Mouse (Mus musculus) left cerebral cortex, adult 8-10 months (tissue): ENCODE measurements around the gene Gm14226. TPM values are rescaled to one million over a fixed set of nuclear protein-coding genes. Genes with fewer than 3 reads are reported as not detected.
"Not testable (repeated sequence)": the region's sequence is repeated elsewhere in the genome, so short reads cannot be mapped to it uniquely, and the experiment has no call there.

Experiments used
- DNase-seq, 2 experiments: peaks; one replicate each; pipeline ENCODE4 v3.0.0; 2022; ENCODE audit warnings: low spot score in 2 of 2
- total RNA-seq, 4 experiments: library from RNA; stranded (reverse); gene quantifications; 2 replicates each; pipeline ENCODE4 v1.2.4; 2022

Gm14226 gene
- total RNA-seq, 4 experiments from 2014 or later, result 0.14 to 0.28 (median 0.22) TPM

DNA sequence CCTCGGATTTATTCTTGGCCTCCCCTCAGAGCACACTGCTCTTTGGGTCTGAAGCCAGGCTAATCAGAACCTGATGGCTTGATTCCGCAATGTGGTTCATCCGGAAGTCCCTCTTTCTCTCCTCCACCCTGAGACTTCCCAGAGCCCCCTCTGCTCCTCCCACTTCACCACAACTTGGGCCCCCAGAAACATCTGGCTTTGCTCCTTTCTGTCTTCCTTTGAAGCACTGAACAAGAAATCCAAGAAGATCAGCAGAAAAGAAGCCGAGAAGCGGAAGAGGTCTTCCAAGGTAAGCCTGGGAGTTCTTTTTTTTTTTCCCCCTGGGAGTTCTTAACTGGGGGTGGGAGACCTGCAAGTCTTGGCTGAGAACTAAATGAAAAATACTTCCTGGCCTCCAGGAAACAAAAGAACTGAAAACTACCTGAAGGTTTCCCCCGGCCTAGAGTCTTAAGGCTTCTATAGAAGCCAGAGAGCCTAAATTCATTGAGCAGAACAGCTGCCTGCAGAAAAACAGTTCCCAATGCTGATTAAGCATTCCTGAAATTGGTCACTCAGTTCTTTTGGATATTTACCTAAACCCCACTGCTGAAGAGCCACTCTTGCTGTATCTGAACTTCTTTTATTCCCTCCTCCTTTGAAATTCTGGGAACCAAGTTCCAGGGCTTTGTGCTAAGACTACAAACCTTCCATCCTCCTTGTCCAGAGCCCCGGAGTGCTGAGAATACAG lies 29.5 kb downstream of the Gm14226 start:
- DNase-seq, result no peak

DNA sequence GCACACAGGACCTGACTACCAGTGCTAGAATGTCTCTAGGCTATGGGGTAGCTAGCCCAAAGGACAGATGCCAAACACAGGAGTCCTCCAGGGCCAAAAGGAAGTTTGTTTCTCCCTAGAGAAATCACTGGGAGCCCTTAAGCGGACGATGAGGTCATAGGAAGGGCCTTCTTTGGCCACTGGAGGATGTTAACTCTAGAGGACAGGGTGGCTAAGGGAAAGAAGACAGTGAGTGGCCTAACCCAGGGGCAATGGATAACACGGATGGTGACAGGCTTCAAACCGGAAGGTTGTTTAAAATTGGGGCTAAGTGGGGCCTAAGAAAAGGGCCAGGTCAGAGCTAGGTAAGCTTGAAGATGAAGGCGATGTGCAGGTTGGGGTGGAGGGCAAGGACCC lies 32.0 kb downstream of the Gm14226 start:
- peak in 1 of 2 experiments; percentile 14 for DNase-seq

DNA sequence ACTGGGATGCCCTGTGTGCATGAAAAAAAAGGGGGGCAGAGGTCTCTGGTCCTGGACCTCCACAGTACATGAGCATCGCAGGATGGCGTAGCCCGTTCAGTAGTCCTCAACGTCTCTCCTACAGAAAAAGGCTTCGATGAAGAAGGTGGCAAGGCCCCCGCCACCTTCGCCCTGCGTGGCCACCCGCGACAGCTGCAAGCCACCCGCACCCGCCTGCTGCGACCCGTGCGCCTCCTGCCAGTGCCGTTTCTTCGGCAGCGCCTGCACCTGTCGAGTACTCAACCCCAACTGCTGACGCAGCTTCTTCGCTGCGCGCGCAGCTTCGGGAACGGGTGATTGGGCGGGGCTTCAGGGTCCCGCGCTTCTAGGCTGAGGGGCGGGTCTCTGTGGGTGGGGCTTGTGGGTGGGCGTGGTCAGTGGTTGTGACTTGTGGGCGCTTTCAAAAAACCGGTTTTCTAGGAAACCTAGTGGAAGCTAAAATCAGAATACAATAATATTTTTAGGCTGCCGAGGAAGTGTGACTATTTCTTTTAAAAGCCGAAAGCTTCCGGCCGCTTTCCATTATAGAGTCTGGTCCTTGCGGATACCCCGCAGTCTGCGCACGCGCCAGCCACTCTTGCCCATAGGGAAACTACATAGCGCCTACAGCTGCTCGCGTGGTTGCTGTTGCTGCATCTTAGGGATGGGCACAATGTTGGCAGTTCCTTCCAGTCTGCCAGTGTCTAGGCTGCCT lies 32.6 kb downstream of the Gm14226 start:
- DNase-seq, result peak; percentile 89

GRCm38 (mm10) chr2:155051622-155052351 lies 33.7 kb downstream of the Gm14226 start:
- DNase-seq, result no peak

GRCm38 (mm10) chr2:155052681-155053080 lies 34.6 kb downstream of the Gm14226 start:
- no peak for DNase-seq

DNA sequence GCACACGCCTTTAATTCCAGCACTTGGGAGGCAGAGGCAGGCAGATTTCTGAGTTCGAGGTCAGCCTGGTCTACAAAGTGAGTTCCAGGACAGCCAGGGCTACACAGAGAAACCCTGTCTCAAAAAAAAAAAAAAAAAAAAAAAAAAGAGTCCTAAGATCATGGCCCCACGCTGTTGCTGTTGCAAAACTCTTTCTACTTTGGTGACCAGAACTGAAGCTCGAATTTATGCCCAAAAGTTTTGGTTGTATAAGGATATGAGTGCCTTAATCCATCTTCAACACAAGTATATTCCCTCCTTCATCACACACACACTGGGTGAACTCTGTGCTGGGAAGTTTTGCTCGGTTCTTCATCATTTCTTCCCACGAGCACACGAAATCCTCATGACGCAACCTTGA lies 35.4 kb downstream of the Gm14226 start:
- DNase-seq, result not testable (repeated sequence)

DNA sequence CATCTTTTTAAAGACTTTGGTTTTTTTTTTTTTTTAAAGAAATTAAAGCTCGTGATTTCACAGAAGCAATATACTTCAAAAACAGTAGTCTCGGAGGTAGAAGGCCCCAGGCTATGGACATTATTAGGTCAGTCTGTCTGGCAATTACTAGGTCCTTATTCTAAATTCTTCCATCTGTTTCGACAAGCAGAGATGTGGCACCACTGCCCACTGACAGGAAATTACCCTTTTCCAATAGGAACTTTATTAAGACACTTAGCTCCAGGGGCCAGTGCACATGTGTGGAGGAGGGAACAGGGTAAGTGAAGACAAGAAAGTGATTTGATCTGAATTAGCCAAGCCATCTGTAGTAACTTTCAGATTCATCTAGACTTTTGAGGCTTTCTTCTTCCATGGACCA lies 36.6 kb downstream of the Gm14226 start:
- DNase-seq, result no peak

DNA sequence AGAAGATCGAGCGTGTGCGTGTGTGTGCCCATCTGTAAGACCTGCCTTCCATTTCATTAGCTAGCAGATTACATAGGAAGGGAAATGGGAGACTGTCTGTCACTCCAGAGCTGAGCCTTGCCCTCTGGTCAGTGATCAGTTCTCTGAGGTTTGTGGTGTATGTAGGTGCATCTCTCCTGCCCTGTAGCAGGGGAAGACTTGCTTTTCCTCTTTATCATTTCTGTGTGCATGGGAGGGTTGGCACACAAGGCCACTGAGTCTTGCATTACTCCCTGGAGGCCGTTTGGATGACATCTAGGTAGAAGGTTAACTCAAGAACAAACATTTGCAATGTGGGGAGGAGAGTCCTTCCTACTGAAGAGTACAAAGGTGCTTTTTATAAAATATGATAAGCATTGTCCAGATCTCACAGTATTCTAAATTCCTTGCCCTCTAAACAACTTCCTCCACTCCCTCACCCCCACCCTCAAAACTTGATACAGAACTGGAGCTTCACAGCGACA lies 38.1 kb downstream of the Gm14226 start:
- no peak for DNase-seq

DNA sequence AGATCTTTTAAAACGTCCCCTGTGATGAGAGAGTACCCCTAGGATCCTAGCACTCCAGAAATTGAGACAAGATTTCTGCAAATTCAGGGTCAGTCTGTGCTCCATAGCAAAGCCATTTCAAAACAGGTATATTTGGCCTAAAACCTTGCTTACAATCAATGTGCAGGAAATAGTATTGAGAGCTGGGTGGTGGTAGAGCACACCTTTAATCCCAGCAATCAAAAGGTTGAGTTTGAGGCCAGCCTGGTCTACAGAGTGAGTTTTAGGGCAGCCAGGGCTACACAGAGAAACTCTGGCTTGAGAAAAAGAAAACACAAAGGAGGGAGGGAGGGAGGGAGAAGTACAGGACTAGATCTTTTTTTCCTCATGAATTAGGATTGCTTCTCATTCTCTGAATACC lies 39.3 kb downstream of the Gm14226 start:
- no peak for DNase-seq

GRCm38 (mm10) chr2:155071027-155071426 lies 53.0 kb downstream of the Gm14226 start:
- no peak for DNase-seq

- DNase-seq, result no peak
These were observed 54.5 kb downstream of the Gm14226 start for GRCm38 (mm10) chr2:155072353-155073145.

GRCm38 (mm10) chr2:155073347-155073746 lies 55.3 kb downstream of the Gm14226 start:
- DNase-seq, result no peak

GRCm38 (mm10) chr2:155073978-155074765 lies 56.1 kb downstream of the Gm14226 start, which contains the start of gene Ahcy:
TSS of gene Ahcy (minus strand) at chr2:155074497.
- DNase-seq, result peak; percentile 85 to 88

- peak in 1 of 2 experiments; percentile 39 for DNase-seq
These were observed 56.8 kb downstream of the Gm14226 start for GRCm38 (mm10) chr2:155074766-155075330.

- no peak for DNase-seq
These were observed 57.6 kb downstream of the Gm14226 start for GRCm38 (mm10) chr2:155075649-155076048.

Other genes with a start within 250 kb of the Gm14226 start
- gene Gm14214, start 248.2 kb upstream of the Gm14226 start, total RNA-seq, result not detected
- gene Raly, start 227.2 kb upstream of the Gm14226 start, total RNA-seq, result 100 to 1,000 TPM in 3 of 4 experiments, 10 to 100 TPM in 1; 98.0 to 109 (median 104) TPM
- not detected for gene a, start 226.9 kb upstream of the Gm14226 start, total RNA-seq
- 10 to 100 TPM; 47.1 to 49.1 (median 48.8) TPM for gene Eif2s2, start 125.3 kb upstream of the Gm14226 start, total RNA-seq
- gene Ahcy, start 56.2 kb downstream of the Gm14226 start, total RNA-seq, result 10 to 100 TPM; 14.9 to 16.2 (median 15.5) TPM
- gene Itch, start 115.2 kb downstream of the Gm14226 start, total RNA-seq, result 10 to 100 TPM; 49.5 to 57.9 (median 51.9) TPM
- 100 to 1,000 TPM; 217 to 305 (median 251) TPM for gene Dynlrb1, start 218.3 kb downstream of the Gm14226 start, total RNA-seq